24 mouse cellular contexts compared by ENCODE assay signal in genomic region chr5:113966452-113967150, GRCm38 (mm10). TPM values are rescaled to one million over a fixed set of nuclear protein-coding genes. Genes with fewer than 3 reads are reported as not detected.
DNase-seq lines count a peak whose midpoint lies in the region; ATAC-seq and TF ChIP-seq lines count a peak whose summit lies in the region.
"Had no signal": no experiment of that assay in that cellular context is flagged by ENCODE, and none has a peak within 500 bp of the region (broad histone marks: within the 10 kb centered on the region; RNA-seq: fewer than 3 reads in every experiment).

No protein-coding gene starts in this region.

- peak; percentile 90 for DNase-seq in heart, adult 11 months
- DNase-seq in heart, adult 8-10 months (ENCODE audit: low spot score): no peak
- DNase-seq in lung, postnatal 0 days (ENCODE audit: low spot score): no peak
- DNase-seq in lung, adult 2 months: no peak
- no peak for DNase-seq in midbrain, embryonic 11.5 days (ENCODE audit: low spot score, missing footprints)
- DNase-seq in spleen, adult 12 weeks (ENCODE audit: low spot score): no peak
- DNase-seq: cerebellum, adult 2 months; cerebellum, postnatal 36 days; gastrocnemius, adult 2 months; heart, postnatal 14 days; kidney, postnatal 4 days; lung, embryonic 14.5 days; lung, postnatal 4 days; thymus, adult 2 months had no signal

- peak; percentile 75 for ATAC-seq in lung, postnatal 0 days
- peak; percentile 49 for ATAC-seq in liver, embryonic 15.5 days (ENCODE audit: insufficient read depth)
- no peak for ATAC-seq in midbrain, embryonic 11.5 days (ENCODE audit: low FRiP score)
- no peak for ATAC-seq in hindbrain, embryonic 16.5 days
- ATAC-seq: midbrain, embryonic 13.5 days had no signal

- TF ChIP-seq EP300 in lung, postnatal 0 days (IDR thresholded peaks at IDR 0.05): no peak

- no peak for TF ChIP-seq CTCF in lung, postnatal 0 days (IDR thresholded peaks at IDR 0.05)
- no peak for TF ChIP-seq CTCF in lung, adult 2 months (IDR thresholded peaks at IDR 0.05; ENCODE audit: insufficient read depth, low read length)

- no peaks in the 10 kb centered on the region for H3K9me3 ChIP-seq in lung, postnatal 0 days (ENCODE audit: low read length)
- no peaks in the 10 kb centered on the region for H3K9me3 ChIP-seq in liver, embryonic 15.5 days (replicated peaks)
- H3K9me3 ChIP-seq in midbrain, embryonic 11.5 days (ENCODE audit: control insufficient read depth, low read length): no peaks in the 10 kb centered on the region
- H3K9me3 ChIP-seq in hindbrain, embryonic 16.5 days (ENCODE audit: control insufficient read depth, low read length): no peaks in the 10 kb centered on the region
- H3K9me3 ChIP-seq: G1E; hindbrain, embryonic 13.5 days; kidney, embryonic 15.5 days; midbrain, embryonic 13.5 days; neural tube, embryonic 13.5 days had no signal

- no peak overlapping the region for H3K4me2 ChIP-seq in lung, postnatal 0 days (replicated peaks; ENCODE audit: low read depth, low read length)
- H3K4me2 ChIP-seq in liver, embryonic 15.5 days: no peak overlapping the region; the same call in 1 of the 2 replicates
- no peak overlapping the region for H3K4me2 ChIP-seq in midbrain, embryonic 11.5 days
- H3K4me2 ChIP-seq in hindbrain, embryonic 16.5 days (ENCODE audit: low read length): no peak overlapping the region
- H3K4me2 ChIP-seq: hindbrain, embryonic 13.5 days; kidney, embryonic 15.5 days; lung, embryonic 14.5 days; midbrain, embryonic 13.5 days; neural tube, embryonic 13.5 days had no signal

- no peak overlapping the region for H3K9ac ChIP-seq in lung, postnatal 0 days (replicated peaks; ENCODE audit: low read depth)
- no peak overlapping the region for H3K9ac ChIP-seq in liver, embryonic 15.5 days
- H3K9ac ChIP-seq in midbrain, embryonic 11.5 days (ENCODE audit: low read length): no peak overlapping the region
- no peak overlapping the region for H3K9ac ChIP-seq in hindbrain, embryonic 16.5 days (ENCODE audit: low read depth, low read length)
- H3K9ac ChIP-seq: hindbrain, embryonic 13.5 days; kidney, embryonic 15.5 days; lung, embryonic 14.5 days; midbrain, embryonic 13.5 days; neural tube, embryonic 13.5 days had no signal

- peak overlapping the region; percentile 26; the same call in 1 of the 2 replicates for H3K27ac ChIP-seq in lung, postnatal 0 days (ENCODE audit: low read length)
- 0 out of 2 replicates have a peak overlapping the region, but pooled peaks have one; percentile 24 for H3K27ac ChIP-seq in liver, embryonic 15.5 days (replicated peaks)
- H3K27ac ChIP-seq in midbrain, embryonic 11.5 days (ENCODE audit: low read depth, low read length): no peak overlapping the region
- H3K27ac ChIP-seq in hindbrain, embryonic 16.5 days (ENCODE audit: low read depth, low read length): no peak overlapping the region
- H3K27ac ChIP-seq: gastrocnemius, adult 2 months; hindbrain, embryonic 13.5 days; kidney, embryonic 15.5 days; midbrain, embryonic 13.5 days; neural tube, embryonic 13.5 days had no signal

- H3K4me3 ChIP-seq in lung, postnatal 0 days (ENCODE audit: low read depth, low read length): no peak overlapping the region
- H3K4me3 ChIP-seq in lung, adult 2 months (replicated peaks; ENCODE audit: extremely low read depth, low read depth, low read length): no peak overlapping the region
- H3K4me3 ChIP-seq in liver, embryonic 15.5 days (replicated peaks): no peak overlapping the region
- no peak overlapping the region for H3K4me3 ChIP-seq in midbrain, embryonic 11.5 days (ENCODE audit: low read depth, low read length)
- no peak overlapping the region for H3K4me3 ChIP-seq in hindbrain, embryonic 16.5 days (ENCODE audit: low read length)
- H3K4me3 ChIP-seq: gastrocnemius, adult 2 months; hindbrain, embryonic 13.5 days; kidney, embryonic 15.5 days; midbrain, embryonic 13.5 days; neural tube, embryonic 13.5 days had no signal

- WGBS in lung, postnatal 0 days: 66% methylated on average over 13 of the region's 13 CpGs
- 71% methylated on average over 13 of the region's 13 CpGs for WGBS in lung, adult 2 months
- WGBS in liver, embryonic 15.5 days (ENCODE audit: insufficient replicate concordance): 65% methylated on average over 13 of the region's 13 CpGs
- WGBS in midbrain, embryonic 11.5 days: 94% methylated on average over 13 of the region's 13 CpGs
- 91% methylated on average over 13 of the region's 13 CpGs for WGBS in hindbrain, embryonic 16.5 days

- no peaks in the 10 kb centered on the region for H3K27me3 ChIP-seq in lung, postnatal 0 days (replicated peaks; ENCODE audit: insufficient read depth, low read length)
- no peaks in the 10 kb centered on the region for H3K27me3 ChIP-seq in liver, embryonic 15.5 days
- H3K27me3 ChIP-seq in midbrain, embryonic 11.5 days (ENCODE audit: control insufficient read depth, insufficient read depth, low read length): no peaks in the 10 kb centered on the region
- H3K27me3 ChIP-seq in hindbrain, embryonic 16.5 days (replicated peaks; ENCODE audit: control insufficient read depth, insufficient read depth, low read length): no peaks in the 10 kb centered on the region
- H3K27me3 ChIP-seq: hindbrain, embryonic 13.5 days; kidney, embryonic 15.5 days; midbrain, embryonic 13.5 days; neural tube, embryonic 13.5 days had no signal

- H3K4me1 ChIP-seq in lung, postnatal 0 days (ENCODE audit: insufficient read depth, low read depth, low read length): no peaks in the 10 kb centered on the region
- no peaks in the 10 kb centered on the region; the same call in 1 of the 2 replicates for H3K4me1 ChIP-seq in lung, adult 2 months (ENCODE audit: control insufficient read depth, insufficient read depth, low read length)
- peaks cover 58% of the 10 kb centered on the region for H3K4me1 ChIP-seq in liver, embryonic 15.5 days (replicated peaks)
- H3K4me1 ChIP-seq in midbrain, embryonic 11.5 days (ENCODE audit: control insufficient read depth, insufficient read depth, low read length): no peaks in the 10 kb centered on the region
- H3K4me1 ChIP-seq in hindbrain, embryonic 16.5 days (ENCODE audit: control insufficient read depth, insufficient read depth, low read depth, low read length): no peaks in the 10 kb centered on the region
- H3K4me1 ChIP-seq: hindbrain, embryonic 13.5 days; midbrain, embryonic 13.5 days; neural tube, embryonic 13.5 days had no signal

- 0 out of 2 replicates have a peak, but pooled peaks cover 14% of the 10 kb centered on the region for H3K36me3 ChIP-seq in lung, postnatal 0 days (ENCODE audit: insufficient read depth, low read length)
- H3K36me3 ChIP-seq in liver, embryonic 15.5 days (replicated peaks): peaks cover 85% of the 10 kb centered on the region
- peaks cover 11% of the 10 kb centered on the region; the same call in 1 of the 2 replicates for H3K36me3 ChIP-seq in midbrain, embryonic 11.5 days (ENCODE audit: control insufficient read depth, insufficient read depth, low read length)
- H3K36me3 ChIP-seq in hindbrain, embryonic 16.5 days (ENCODE audit: control insufficient read depth, insufficient read depth, low read length): peaks cover 36% of the 10 kb centered on the region

- no peak for TF ChIP-seq POLR2A in lung, adult 2 months (IDR thresholded peaks at IDR 0.05; ENCODE audit: borderline replicate concordance, extremely low read depth, low read depth, low read length)

RNA-seq across cellular contexts. Expression of gene Ssh1, which starts 27.1 kb away (rescaled TPM):
- total RNA-seq in heart, adult 8-10 months (2022): 10 to 100 TPM; 12.3 to 16.8 (median 13.4) TPM
- 13.2 and 14.3 TPM in 2 replicates for polyA plus RNA-seq in lung, postnatal 0 days (2015; fragmentation: Nextera tagmentation; extraction: Ambion mirVana)
- polyA plus RNA-seq in lung, adult 2 months (2012; rRNA removed): 22.1 and 27.3 TPM in 2 replicates
- 6.6 and 7.4 TPM in 2 replicates for polyA plus RNA-seq in liver, embryonic 15.5 days (2015; fragmentation: Nextera tagmentation; extraction: Ambion mirVana)
- polyA plus RNA-seq in midbrain, embryonic 11.5 days (2014; fragmentation: Nextera tagmentation; extraction: Ambion mirVana): 18.8 and 20.8 TPM in 2 replicates
- polyA plus RNA-seq in hindbrain, embryonic 16.5 days (2015; fragmentation: Nextera tagmentation; extraction: Ambion mirVana): 9.6 and 13.2 TPM in 2 replicates

RNA-seq across cellular contexts. Expression of gene Dao, which starts 36.9 kb away (rescaled TPM):
- not detected for total RNA-seq in heart, adult 8-10 months (2022)
- not detected in 2 replicates for polyA plus RNA-seq in lung, postnatal 0 days (2015; fragmentation: Nextera tagmentation; extraction: Ambion mirVana)
- polyA plus RNA-seq in lung, adult 2 months (2012; rRNA removed): 0.05 and 0.17 TPM in 2 replicates
- polyA plus RNA-seq in liver, embryonic 15.5 days (2015; fragmentation: Nextera tagmentation; extraction: Ambion mirVana): not detected in 2 replicates
- not detected in 2 replicates for polyA plus RNA-seq in midbrain, embryonic 11.5 days (2014; fragmentation: Nextera tagmentation; extraction: Ambion mirVana)
- polyA plus RNA-seq in hindbrain, embryonic 16.5 days (2015; fragmentation: Nextera tagmentation; extraction: Ambion mirVana): not detected in 2 replicates
- total RNA-seq: G1E; gastrocnemius, adult 2 months; heart, postnatal 14 days; layer of hippocampus, postnatal 10 days had no signal
- polyA plus RNA-seq: forebrain, embryonic 11.5 days; G1E; hindbrain, embryonic 13.5 days; limb, embryonic 11.5 days; lung, embryonic 14.5 days; midbrain, embryonic 13.5 days; neural tube, embryonic 13.5 days had no signal

RNA-seq across cellular contexts. Expression of gene Coro1c, which starts 58.0 kb away (rescaled TPM):
- 10 to 100 TPM; 21.9 to 30.3 (median 23.7) TPM for total RNA-seq in heart, adult 8-10 months (2022)
- polyA plus RNA-seq in lung, postnatal 0 days (2015; fragmentation: Nextera tagmentation; extraction: Ambion mirVana): 102 and 115 TPM in 2 replicates
- polyA plus RNA-seq in lung, adult 2 months (2012; rRNA removed): 86.7 and 104 TPM in 2 replicates
- polyA plus RNA-seq in liver, embryonic 15.5 days (2015; fragmentation: Nextera tagmentation; extraction: Ambion mirVana): 38.6 and 43.4 TPM in 2 replicates
- 201 and 205 TPM in 2 replicates for polyA plus RNA-seq in midbrain, embryonic 11.5 days (2014; fragmentation: Nextera tagmentation; extraction: Ambion mirVana)
- 176 and 191 TPM in 2 replicates for polyA plus RNA-seq in hindbrain, embryonic 16.5 days (2015; fragmentation: Nextera tagmentation; extraction: Ambion mirVana)

Comparison
In these comparisons a context has a peak if more than half of its experiments do, and no peak if none do; other contexts are left out.
1. ATAC-seq: peak in lung, postnatal 0 days (single experiment) and liver, embryonic 15.5 days (single experiment); none in midbrain, embryonic 11.5 days (single experiment) and hindbrain, embryonic 16.5 days (single experiment).
2. H3K27ac ChIP-seq: peak in lung, postnatal 0 days (single experiment) and liver, embryonic 15.5 days (single experiment); none in midbrain, embryonic 11.5 days (single experiment) and hindbrain, embryonic 16.5 days (single experiment).